Comparison of ENCODE assay signal across 8 mouse cellular contexts in genomic region chr1:161962465-161963377, GRCm38 (mm10). TPM values are rescaled to one million over a fixed set of nuclear protein-coding genes. Genes with fewer than 3 reads are reported as not detected.
A peak's percentile ranks its signal among the peaks of the same experiment; 100 is the strongest.
DNase-seq lines count a peak whose midpoint lies in the region; ATAC-seq and TF ChIP-seq lines count a peak whose summit lies in the region.
"Had no signal": no experiment of that assay in that cellular context is flagged by ENCODE, and none has a peak within 500 bp of the region (broad histone marks: within the 10 kb centered on the region; RNA-seq: fewer than 3 reads in every experiment).

No protein-coding gene starts in this region.

- no peaks in the 10 kb centered on the region for H3K27me3 ChIP-seq in spleen, adult 2 months (ENCODE audit: control insufficient read depth, insufficient read depth, low read length)
- H3K27me3 ChIP-seq in intestine, embryonic 14.5 days (replicated peaks; ENCODE audit: control insufficient read depth, insufficient read depth, low read length), result no peaks in the 10 kb centered on the region
- H3K27me3 ChIP-seq in midbrain, embryonic 12.5 days, result peaks cover 10% of the 10 kb centered on the region; the same call in 1 of the 2 replicates

- no peak overlapping the region for H3K4me2 ChIP-seq in intestine, embryonic 14.5 days (ENCODE audit: low read length)
- no peak overlapping the region for H3K4me2 ChIP-seq in midbrain, embryonic 12.5 days (replicated peaks)

- no peak overlapping the region for H3K9ac ChIP-seq in intestine, embryonic 14.5 days (ENCODE audit: low read length)
- no peak overlapping the region for H3K9ac ChIP-seq in midbrain, embryonic 12.5 days (replicated peaks)

- DNase-seq in spleen, adult 2 months (ENCODE audit: low read depth in 1 of 2, low spot score in 2 of 2), result peak in 1 of 2 experiments; percentile 36
- DNase-seq in spleen, adult 12 weeks (ENCODE audit: low spot score), result no peak
- peak; percentile 63 for DNase-seq in embryo, embryonic 10.5 days (ENCODE audit: low spot score)
- DNase-seq in intestine, embryonic 14.5 days (ENCODE audit: low spot score), result no peak
- no peak for DNase-seq in thymus, adult 18-20 months
- no peak for DNase-seq in right cerebral cortex, postnatal 36 days (ENCODE audit: low spot score in 2 of 2)

- no peaks in the 10 kb centered on the region for H3K4me1 ChIP-seq in spleen, adult 2 months (ENCODE audit: control insufficient read depth, insufficient read depth, insufficient read length)
- H3K4me1 ChIP-seq in intestine, embryonic 14.5 days (replicated peaks; ENCODE audit: control insufficient read depth, insufficient read depth, low read length), result no peaks in the 10 kb centered on the region
- no peaks in the 10 kb centered on the region for H3K4me1 ChIP-seq in midbrain, embryonic 12.5 days

- H3K4me3 ChIP-seq in spleen, adult 2 months (ENCODE audit: extremely low read depth, insufficient read depth, insufficient read length), result no peak overlapping the region
- H3K4me3 ChIP-seq in intestine, embryonic 14.5 days (ENCODE audit: low read depth, low read length), result no peak overlapping the region
- no peak overlapping the region for H3K4me3 ChIP-seq in midbrain, embryonic 12.5 days

- 58% methylated on average over 3 of the region's 3 CpGs for WGBS in spleen, adult 2 months
- 50% methylated on average over 3 of the region's 3 CpGs for WGBS in intestine, embryonic 14.5 days
- 52% methylated on average over 3 of the region's 3 CpGs for WGBS in midbrain, embryonic 12.5 days

- no peaks in the 10 kb centered on the region for H3K9me3 ChIP-seq in intestine, embryonic 14.5 days (ENCODE audit: control insufficient read depth, low read length)
- H3K9me3 ChIP-seq in midbrain, embryonic 12.5 days, result no peaks in the 10 kb centered on the region

- peak; percentile 67; the same call in 1 of the 2 replicates for ATAC-seq in intestine, embryonic 14.5 days (replicated peaks; ENCODE audit: low FRiP score, low TSS enrichment, low read depth)
- peak; percentile 69 for ATAC-seq in midbrain, embryonic 12.5 days (ENCODE audit: low FRiP score, low read depth)

- peak; percentile 52; the same call in 1 of the 2 replicates for TF ChIP-seq CTCF in spleen, adult 2 months (IDR thresholded peaks at IDR 0.05; ENCODE audit: extremely low read depth, insufficient read depth, insufficient read length, insufficient replicate concordance)

- no peaks in the 10 kb centered on the region for H3K36me3 ChIP-seq in spleen, adult 2 months (ENCODE audit: control insufficient read depth, insufficient read depth, low read length)
- H3K36me3 ChIP-seq in intestine, embryonic 14.5 days (ENCODE audit: control insufficient read depth, insufficient read depth, low read length), result no peaks in the 10 kb centered on the region
- H3K36me3 ChIP-seq in midbrain, embryonic 12.5 days, result no peaks in the 10 kb centered on the region

- TF ChIP-seq POLR2A in spleen, adult 2 months (IDR thresholded peaks at IDR 0.05; ENCODE audit: low read depth, low read length), result no peak

- H3K27ac ChIP-seq in spleen, adult 2 months (ENCODE audit: insufficient read depth, low read length), result no peak overlapping the region
- H3K27ac ChIP-seq in intestine, embryonic 14.5 days (ENCODE audit: low read depth), result no peak overlapping the region
- no peak overlapping the region for H3K27ac ChIP-seq in midbrain, embryonic 12.5 days (replicated peaks)

RNA-seq across cellular contexts. Expression of gene Pigc, which starts 6.3 kb away (rescaled TPM):
- polyA plus RNA-seq in spleen, adult 2 months (2012; rRNA removed), result 10.2 and 10.7 TPM in 2 replicates
- 37.4 and 40.3 TPM in 2 replicates for polyA plus RNA-seq in intestine, embryonic 14.5 days (2014; fragmentation: Nextera tagmentation; extraction: Ambion mirVana)
- 32.7 and 34.9 TPM in 2 replicates for polyA plus RNA-seq in midbrain, embryonic 12.5 days (2016; fragmentation: Nextera tagmentation; extraction: Ambion mirVana)

RNA-seq across cellular contexts. Expression of gene 4930558K02Rik, which starts 16.7 kb away (rescaled TPM):
- polyA plus RNA-seq in spleen, adult 2 months (2012; rRNA removed), result not detected in 2 replicates
- polyA plus RNA-seq in intestine, embryonic 14.5 days (2014; fragmentation: Nextera tagmentation; extraction: Ambion mirVana), result not detected in 2 replicates
- polyA plus RNA-seq in midbrain, embryonic 12.5 days (2016; fragmentation: Nextera tagmentation; extraction: Ambion mirVana), result not detected in 2 replicates
- polyA plus RNA-seq: gonadal fat pad, adult 2 months had no signal
